Mouse (Mus musculus): ENCODE results near the gene Tmem82. TPM values are rescaled to one million over a fixed set of nuclear protein-coding genes. Genes with fewer than 3 reads are reported as not detected.

Tmem82 gene
- total RNA-seq, 1 experiment, result 3.9 TPM

DNA sequence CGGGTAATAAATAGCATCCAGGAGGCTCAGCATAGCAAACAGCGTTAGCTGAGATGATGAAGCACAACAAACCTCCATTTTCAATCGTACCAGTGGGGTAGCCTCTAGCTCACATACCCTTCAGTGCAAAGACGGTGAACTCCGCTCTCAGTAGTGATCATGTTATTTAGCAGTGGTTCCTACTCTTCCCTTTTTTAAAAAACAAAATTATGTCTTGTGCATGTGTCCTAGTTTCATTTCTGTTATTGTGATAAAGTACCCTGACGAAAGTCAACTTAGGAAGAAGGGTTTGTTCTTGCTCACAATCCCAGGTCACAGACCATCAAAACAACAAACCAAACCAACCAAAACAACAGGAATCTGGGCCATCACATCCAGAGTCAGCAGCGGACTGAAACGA, 27.6 kb upstream of the Tmem82 start:
- in situ Hi-C loops (cut with MboI; ENCODE audit: low sequenced_read_pairs in 2 of 2, unreplicated experiment in 2 of 2), result no loop called here
- Histone ChIP-seq H3K4me1 (ENCODE audit: control insufficient read depth in 2 of 2, insufficient read depth in 2 of 2, low read length in 2 of 2, poor library complexity in 1 of 2) (peaks cover 0 to 8% of the 10 kb centered on the region in 2 experiments; a peak in 1 of 4 replicates), H3K9me3 (ENCODE audit: control insufficient read depth, insufficient read depth, low read depth, low read length) (no peaks in the 10 kb centered on the region), H3K27ac (ENCODE audit: insufficient read depth, low read depth, low read length, poor library complexity, severe bottlenecking) (no peak overlapping the region), H3K9ac (ENCODE audit: insufficient read depth, low read depth, low read length, poor library complexity, severe bottlenecking) (no peak overlapping the region), H3K4me3 (ENCODE audit: insufficient read depth in 1 of 2, low read depth in 1 of 2, low read length in 2 of 2, poor library complexity in 1 of 2, severe bottlenecking in 1 of 2) (no peak overlapping the region), H3K36me3 (ENCODE audit: control insufficient read depth, insufficient read depth, low read length, poor library complexity, severe bottlenecking) (no peaks in the 10 kb centered on the region; the same call in 1 of the 2 replicates)
- no peak for DNase-seq (ENCODE audit: low read depth, low spot score)
- TF ChIP-seq ZC3H11A (IDR thresholded peaks at IDR 0.05; ENCODE audit: borderline replicate concordance, low read depth, low read length) (no peak), CHD2 (IDR thresholded peaks at IDR 0.05; ENCODE audit: low read depth, low read length) (no peak), MAFK (IDR thresholded peaks at IDR 0.05; ENCODE audit: insufficient read depth, low read depth, low read length) (no peak), HCFC1 (IDR thresholded peaks at IDR 0.05; ENCODE audit: borderline replicate concordance, insufficient read depth, low read length) (no peak), ZNF384 (IDR thresholded peaks at IDR 0.05; ENCODE audit: low read depth, low read length) (no peak)

DNA sequence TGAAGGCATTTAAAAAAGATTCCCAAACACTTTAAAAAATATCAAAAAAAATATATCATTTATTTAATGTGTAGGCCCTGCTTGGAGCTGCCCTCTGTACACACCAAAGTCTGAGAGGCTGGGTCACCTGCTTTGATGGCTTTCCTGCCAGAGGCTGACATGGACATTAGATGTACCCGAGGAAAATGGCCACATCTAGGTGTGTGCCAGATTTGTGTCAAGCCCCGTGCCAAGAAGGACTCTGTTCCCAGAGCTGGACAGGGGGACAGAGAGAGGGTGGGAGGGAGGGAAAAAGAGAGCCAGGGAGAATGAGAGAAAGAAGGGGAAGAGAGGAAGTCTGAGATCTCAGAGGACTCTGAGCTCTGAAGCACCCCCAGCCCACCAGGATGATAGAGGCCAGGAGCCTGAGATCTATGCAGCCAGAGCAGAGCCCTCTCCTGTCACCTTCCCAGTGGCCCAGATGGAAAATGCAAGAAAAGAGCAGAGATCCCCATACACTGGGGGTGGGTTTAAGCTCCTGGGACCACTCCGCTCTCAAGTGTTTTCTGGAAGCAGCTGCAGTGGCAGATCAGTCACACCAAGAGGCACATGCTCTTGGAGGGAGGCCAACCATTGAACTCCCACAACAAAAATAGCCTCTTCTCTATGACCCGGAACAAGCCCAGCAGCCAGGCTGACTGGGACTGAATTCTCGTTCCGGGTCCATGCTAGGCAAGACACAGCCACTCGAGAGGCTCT, 24.9 kb upstream of the Tmem82 start:
- Histone ChIP-seq H3K4me3 (ENCODE audit: insufficient read depth in 1 of 2, low read depth in 1 of 2, low read length in 2 of 2, poor library complexity in 1 of 2, severe bottlenecking in 1 of 2) (no peak overlapping the region), H3K9ac (ENCODE audit: insufficient read depth, low read depth, low read length, poor library complexity, severe bottlenecking) (no peak overlapping the region), H3K27ac (ENCODE audit: insufficient read depth, low read depth, low read length, poor library complexity, severe bottlenecking) (no peak overlapping the region), H3K4me1 (ENCODE audit: control insufficient read depth in 2 of 2, insufficient read depth in 2 of 2, low read length in 2 of 2, poor library complexity in 1 of 2) (peaks cover 0 to 9% of the 10 kb centered on the region in 2 experiments; a peak in 1 of 4 replicates), H3K36me3 (ENCODE audit: control insufficient read depth, insufficient read depth, low read length, poor library complexity, severe bottlenecking) (no peaks in the 10 kb centered on the region; the same call in 1 of the 2 replicates), H3K9me3 (ENCODE audit: control insufficient read depth, insufficient read depth, low read depth, low read length) (no peaks in the 10 kb centered on the region)
- TF ChIP-seq MAFK (IDR thresholded peaks at IDR 0.05; ENCODE audit: insufficient read depth, low read depth, low read length) (no peak), ZC3H11A (IDR thresholded peaks at IDR 0.05; ENCODE audit: borderline replicate concordance, low read depth, low read length) (no peak), CHD2 (IDR thresholded peaks at IDR 0.05; ENCODE audit: low read depth, low read length) (no peak), HCFC1 (IDR thresholded peaks at IDR 0.05; ENCODE audit: borderline replicate concordance, insufficient read depth, low read length) (no peak), ZNF384 (IDR thresholded peaks at IDR 0.05; ENCODE audit: low read depth, low read length) (no peak)
- in situ Hi-C loops (cut with MboI; ENCODE audit: low sequenced_read_pairs in 2 of 2, unreplicated experiment in 2 of 2), result no loop called here
- DNase-seq (ENCODE audit: low read depth, low spot score), result no peak

GRCm38 (mm10) chr4:141641961-141642811, 23.8 kb upstream of the Tmem82 start:
- Histone ChIP-seq H3K27ac (ENCODE audit: insufficient read depth, low read depth, low read length, poor library complexity, severe bottlenecking) (no peak overlapping the region), H3K9me3 (ENCODE audit: control insufficient read depth, insufficient read depth, low read depth, low read length) (no peaks in the 10 kb centered on the region), H3K36me3 (ENCODE audit: control insufficient read depth, insufficient read depth, low read length, poor library complexity, severe bottlenecking) (no peaks in the 10 kb centered on the region; the same call in 1 of the 2 replicates), H3K9ac (ENCODE audit: insufficient read depth, low read depth, low read length, poor library complexity, severe bottlenecking) (0 out of 2 replicates have a peak overlapping the region, but pooled peaks have one; percentile 19), H3K4me3 (ENCODE audit: insufficient read depth in 1 of 2, low read depth in 1 of 2, low read length in 2 of 2, poor library complexity in 1 of 2, severe bottlenecking in 1 of 2) (peak overlapping the region; percentile 9 to 20; a peak in 1 of 4 replicates), H3K4me1 (ENCODE audit: control insufficient read depth in 2 of 2, insufficient read depth in 2 of 2, low read length in 2 of 2, poor library complexity in 1 of 2) (peaks cover 0 to 9% of the 10 kb centered on the region in 2 experiments; a peak in 1 of 4 replicates)
- DNase-seq (ENCODE audit: low read depth, low spot score), result no peak
- in situ Hi-C loops (cut with MboI; ENCODE audit: low sequenced_read_pairs in 2 of 2, unreplicated experiment in 2 of 2), result no loop called here
- TF ChIP-seq ZC3H11A (IDR thresholded peaks at IDR 0.05; ENCODE audit: borderline replicate concordance, low read depth, low read length) (no peak), HCFC1 (IDR thresholded peaks at IDR 0.05; ENCODE audit: borderline replicate concordance, insufficient read depth, low read length) (no peak), ZNF384 (IDR thresholded peaks at IDR 0.05; ENCODE audit: low read depth, low read length) (no peak), CHD2 (IDR thresholded peaks at IDR 0.05; ENCODE audit: low read depth, low read length) (no peak), MAFK (IDR thresholded peaks at IDR 0.05; ENCODE audit: insufficient read depth, low read depth, low read length) (no peak)

GRCm38 (mm10) chr4:141641353-141641771, 22.9 kb upstream of the Tmem82 start:
- Histone ChIP-seq H3K4me3 (ENCODE audit: insufficient read depth in 1 of 2, low read depth in 1 of 2, low read length in 2 of 2, poor library complexity in 1 of 2, severe bottlenecking in 1 of 2) (no peak overlapping the region), H3K27ac (ENCODE audit: insufficient read depth, low read depth, low read length, poor library complexity, severe bottlenecking) (no peak overlapping the region), H3K9ac (ENCODE audit: insufficient read depth, low read depth, low read length, poor library complexity, severe bottlenecking) (no peak overlapping the region), H3K4me1 (ENCODE audit: control insufficient read depth in 2 of 2, insufficient read depth in 2 of 2, low read length in 2 of 2, poor library complexity in 1 of 2) (peaks cover 0 to 9% of the 10 kb centered on the region in 2 experiments; a peak in 1 of 4 replicates), H3K36me3 (ENCODE audit: control insufficient read depth, insufficient read depth, low read length, poor library complexity, severe bottlenecking) (no peaks in the 10 kb centered on the region; the same call in 1 of the 2 replicates), H3K9me3 (ENCODE audit: control insufficient read depth, insufficient read depth, low read depth, low read length) (no peaks in the 10 kb centered on the region)
- DNase-seq (ENCODE audit: low read depth, low spot score), result no peak
- TF ChIP-seq ZNF384 (IDR thresholded peaks at IDR 0.05; ENCODE audit: low read depth, low read length), result no peak
- TF ChIP-seq ZC3H11A (IDR thresholded peaks at IDR 0.05; ENCODE audit: borderline replicate concordance, low read depth, low read length), result no peak
- no peak for TF ChIP-seq MAFK (IDR thresholded peaks at IDR 0.05; ENCODE audit: insufficient read depth, low read depth, low read length)
- no peak for TF ChIP-seq CHD2 (IDR thresholded peaks at IDR 0.05; ENCODE audit: low read depth, low read length)
- no peak for TF ChIP-seq HCFC1 (IDR thresholded peaks at IDR 0.05; ENCODE audit: borderline replicate concordance, insufficient read depth, low read length)
- in situ Hi-C loops (cut with MboI; ENCODE audit: low sequenced_read_pairs in 2 of 2, unreplicated experiment in 2 of 2), result no loop called here
